Mouse (Mus musculus) heart, postnatal 0 days (tissue): ENCODE measurements around the gene Tpte. TPM values are rescaled to one million over a fixed set of nuclear protein-coding genes. Genes with fewer than 3 reads are reported as not detected.

ENCODE experiments used
- ATAC-seq: fragments of 200-750 bp; cut with Nextera tagmentation; 2 replicates; pipeline ENCODE4 v1.8.0; 2017; ENCODE audit warnings: low read depth, moderate number of reproducible peaks, moderate library complexity; ENCODE audit not compliant: insufficient read depth
- DNase-seq: peaks from one replicate; pipeline ENCODE4 v3.0.0-alpha.2; 2016; ENCODE audit warnings: low spot score
- H3K27ac ChIP-seq: fragments of 300-500 bp; sonication (generic); 2 replicates; pipeline ENCODE4 v1.5.1; 2014; ENCODE audit warnings: low read depth, mild to moderate bottlenecking
- H3K27me3 ChIP-seq: fragments of 300-500 bp; sonication (generic); 2 replicates; pipeline ENCODE4 v1.6.1; 2014; ENCODE audit warnings: low read length, mixed read lengths; ENCODE audit not compliant: control insufficient read depth, insufficient read depth
- H3K36me3 ChIP-seq: fragments of 300-500 bp; sonication (generic); replicated peaks from 2 replicates; pipeline ENCODE4 v1.6.1; 2014; ENCODE audit warnings: low read length, mixed read lengths; ENCODE audit not compliant: control insufficient read depth, insufficient read depth
- H3K4me1 ChIP-seq: fragments of 300-500 bp; sonication (generic); 2 replicates; pipeline ENCODE4 v1.6.1; 2014; ENCODE audit warnings: antibody characterized with exemption; ENCODE audit not compliant: control insufficient read depth, insufficient read depth
- H3K4me2 ChIP-seq: fragments of 300-500 bp; sonication (generic); 2 replicates; pipeline ENCODE4 v1.6.1; 2014; ENCODE audit warnings: low read depth, mild to moderate bottlenecking, low read length, moderate library complexity
- H3K4me3 ChIP-seq: fragments of 300-500 bp; sonication (generic); 2 replicates; pipeline ENCODE4 v1.5.1; 2014; ENCODE audit warnings: low read depth, low read length
- H3K9ac ChIP-seq: fragments of 300-500 bp; sonication (generic); replicated peaks from 2 replicates; pipeline ENCODE4 v1.6.1; 2014; ENCODE audit warnings: low read depth, low read length, mixed read lengths
- H3K9me3 ChIP-seq: fragments of 300-500 bp; sonication (generic); replicated peaks from 2 replicates; pipeline ENCODE4 v1.6.1; 2016; ENCODE audit warnings: low read length; ENCODE audit not compliant: control insufficient read depth
- CTCF ChIP-seq: IDR thresholded peaks from 2 replicates; pipeline ENCODE4 v1.5.1; 2016; ENCODE audit warnings: antibody characterized with exemption, control low read depth, low read depth
- EP300 ChIP-seq: IDR thresholded peaks from 2 replicates; pipeline ENCODE4 v1.6.1; 2016; ENCODE audit warnings: antibody characterized with exemption, low read depth
- WGBS: fragments of 180-500 bp; shearing (Covaris S2); extraction: QIAGEN DNeasy Blood & Tissue Kit; methylation state at CpG from one replicate; pipeline ENCODE4 v1.1.7; 2014; 5-methylcytosine and 5-hydroxymethylcytosine counted together
- polyA plus RNA-seq: library from polyadenylated mRNA; unstranded; fragments of >200 nt; fragmentation: Nextera tagmentation; extraction: Ambion mirVana; gene quantifications from 2 replicates; pipeline ENCODE4 v1.2.1, GENCODE M21; 2015
- total RNA-seq: library from RNA; depleted of rRNA; stranded (reverse); fragments of >200 nt; gene quantifications from 2 replicates; pipeline ENCODE4 v1.2.3, GENCODE M21; 2014; ENCODE audit warnings: low replicate concordance; rRNA removed

The Tpte gene
- total and polyA plus RNA-seq, 2 experiments from 2014 or later = not detected

DNA sequence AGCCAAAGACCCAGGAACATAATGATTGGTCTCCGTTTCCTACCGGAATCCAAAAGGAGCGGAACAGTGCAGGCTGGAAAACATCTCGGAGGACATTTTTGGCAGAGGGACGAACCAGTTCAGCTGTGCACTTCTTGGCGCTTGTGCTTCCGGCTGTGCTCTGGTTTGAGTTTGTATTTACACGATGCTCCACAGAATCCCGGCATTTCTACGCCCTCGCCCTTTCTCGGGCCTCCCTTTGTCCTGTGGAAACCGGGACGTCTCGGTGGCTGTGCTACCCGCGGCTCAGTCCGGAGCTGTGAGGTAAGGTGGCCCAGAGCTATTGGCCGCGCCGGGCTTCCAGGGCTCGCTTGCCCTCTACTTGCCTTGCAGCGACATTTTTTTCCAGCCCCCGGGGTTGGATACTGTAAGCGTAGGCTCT is 128.1 kb downstream of the Tpte start, which contains the start of gene Mrps31:
Mrps31 (plus strand) TSS at position 80 of the 421 bp plus-strand sequence.
- Histone ChIP-seq H3K27me3 (no peaks in the 10 kb centered on the region), H3K9me3 (no peaks in the 10 kb centered on the region), H3K27ac (peak within 1 kb of the TSS; percentile 87), H3K4me1 (peaks cover 8% of the 10 kb centered on the region), H3K9ac (peak within 1 kb of the TSS; percentile 95), H3K36me3 (peaks cover 12% of the 10 kb centered on the region; the same call in 1 of the 2 replicates), H3K4me2 (peak within 1 kb of the TSS; percentile 79), H3K4me3 (peak within 1 kb of the TSS; percentile 93)
- WGBS = under 1% methylated on average over 25 of the region's 25 CpGs
- peak; percentile 95 for ATAC-seq
- TF ChIP-seq CTCF = no peak
- TF ChIP-seq EP300 = peak; percentile 62
- DNase-seq = peak; percentile 87

DNA sequence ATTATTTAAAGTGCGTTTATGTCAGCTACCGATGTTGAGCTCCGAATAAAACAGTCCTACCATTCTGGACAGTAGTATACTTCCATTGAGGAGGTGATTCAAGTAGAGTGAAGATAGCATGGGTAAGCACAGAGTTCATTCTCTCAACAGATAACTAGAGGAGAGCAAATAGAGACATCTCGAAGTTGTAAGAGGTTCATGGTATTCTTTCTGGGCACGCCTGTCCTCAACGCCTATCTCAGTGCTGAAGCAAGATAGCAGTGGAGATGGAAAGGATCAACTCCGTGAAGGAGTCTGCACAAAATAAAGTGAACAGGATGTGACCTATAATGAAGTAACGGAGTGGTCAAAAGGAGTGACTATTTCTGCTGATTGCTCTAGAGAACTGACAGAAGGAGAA is 128.7 kb downstream of the Tpte start:
- Histone ChIP-seq H3K9ac (peak overlapping the region; percentile 95), H3K9me3 (no peaks in the 10 kb centered on the region), H3K27ac (peak overlapping the region; percentile 87; the same call in 1 of the 2 replicates), H3K36me3 (peaks cover 18% of the 10 kb centered on the region), H3K27me3 (no peaks in the 10 kb centered on the region), H3K4me2 (peak overlapping the region; percentile 79), H3K4me1 (peaks cover 8% of the 10 kb centered on the region), H3K4me3 (peak overlapping the region; percentile 93)
- no peak for DNase-seq
- 7% methylated on average over 8 of the region's 8 CpGs for WGBS
- ATAC-seq = no peak
- no peak for TF ChIP-seq CTCF
- no peak for TF ChIP-seq EP300

Other genes with a start within 250 kb of the Tpte start
- gene Atp7b, start 223.1 kb upstream of the Tpte start, total RNA-seq = 0.50 and 1.2 TPM in 2 replicates
- 0.12 and 0.22 TPM in 2 replicates for gene Atp7b, start 223.1 kb upstream of the Tpte start, polyA plus RNA-seq
- gene Alg11, start 222.7 kb upstream of the Tpte start, total RNA-seq = 16.3 and 46.8 TPM in 2 replicates
- gene Alg11, start 222.7 kb upstream of the Tpte start, polyA plus RNA-seq = 7.5 and 8.2 TPM in 2 replicates
- gene Nek5, start 158.4 kb upstream of the Tpte start, total RNA-seq = not detected in 2 replicates
- 0.18 and 0.43 TPM in 2 replicates for gene Nek5, start 158.4 kb upstream of the Tpte start, polyA plus RNA-seq
- 1.2 and 3.8 TPM in 2 replicates for gene Nek3, start 117.0 kb upstream of the Tpte start, total RNA-seq
- 2.7 and 3.4 TPM in 2 replicates for gene Nek3, start 117.0 kb upstream of the Tpte start, polyA plus RNA-seq
- 24.9 and 30.0 TPM in 2 replicates for gene Ckap2, start 97.6 kb upstream of the Tpte start, total RNA-seq
- gene Ckap2, start 97.6 kb upstream of the Tpte start, polyA plus RNA-seq = 14.3 and 15.0 TPM in 2 replicates
- 14.0 and 18.1 TPM in 2 replicates for gene Vps36, start 90.6 kb upstream of the Tpte start, total RNA-seq
- gene Vps36, start 90.6 kb upstream of the Tpte start, polyA plus RNA-seq = 19.5 and 20.9 TPM in 2 replicates
- gene Thsd1, start 56.1 kb upstream of the Tpte start, total RNA-seq = 7.1 and 8.0 TPM in 2 replicates
- gene Thsd1, start 56.1 kb upstream of the Tpte start, polyA plus RNA-seq = 9.4 and 10.1 TPM in 2 replicates
- gene Slc25a15, start 115.2 kb downstream of the Tpte start, total RNA-seq = 7.9 and 8.3 TPM in 2 replicates
- 9.7 and 10.8 TPM in 2 replicates for gene Slc25a15, start 115.2 kb downstream of the Tpte start, polyA plus RNA-seq
- gene Mrps31, start 127.9 kb downstream of the Tpte start, total RNA-seq = 21.7 and 27.3 TPM in 2 replicates
- 67.9 and 72.5 TPM in 2 replicates for gene Mrps31, start 127.9 kb downstream of the Tpte start, polyA plus RNA-seq